Mouse (Mus musculus) urinary bladder, postnatal 14 days (tissue): ENCODE measurements around the gene Clcn2.

Source experiments
- DNase-seq: peaks from one replicate; pipeline ENCODE4 v3.0.0; 2021; ENCODE audit warnings: low spot score

Clcn2 gene

DNA sequence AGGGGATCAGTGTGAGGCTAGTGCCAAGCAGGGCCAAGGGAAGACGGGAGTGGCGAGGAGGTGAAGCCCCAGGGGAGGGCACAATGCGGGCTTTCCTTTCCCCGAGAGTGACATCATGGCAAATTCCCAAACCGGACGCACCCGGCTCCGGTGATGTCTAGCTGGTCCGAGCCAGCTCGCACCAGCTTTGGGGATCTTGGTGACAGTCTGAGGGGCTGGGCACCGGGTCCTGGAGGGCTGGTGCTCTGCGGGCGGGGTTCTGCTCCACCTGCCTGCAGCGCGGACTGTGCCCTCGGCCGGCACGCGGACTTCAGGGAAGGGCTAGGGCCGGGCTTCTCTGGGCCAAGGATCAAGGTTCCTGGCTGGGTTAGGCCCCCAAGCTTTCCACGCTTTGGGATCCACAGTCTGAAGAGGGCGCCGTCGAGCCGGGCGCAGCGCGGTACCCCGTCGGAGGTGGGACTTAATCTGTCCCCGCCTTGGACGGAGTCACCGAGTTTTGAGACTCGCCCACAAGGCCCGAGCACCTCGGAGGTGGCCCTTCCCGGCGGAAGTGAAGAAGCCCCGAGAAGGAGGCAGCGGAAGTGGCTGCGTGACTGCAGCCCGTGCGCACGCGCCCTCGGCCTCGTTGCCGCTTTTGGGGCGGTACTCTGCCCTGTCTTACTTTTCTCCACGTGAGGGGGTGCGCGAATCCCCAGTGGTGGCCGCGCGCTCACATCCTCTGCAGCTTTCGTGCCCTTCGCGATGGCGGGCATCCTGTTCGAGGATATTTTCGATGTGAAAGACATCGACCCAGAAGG, at the start of gene Clcn2, which contains the start of gene Polr2h:
TSS of gene Clcn2 (minus strand) at position 566 of the 797 bp plus-strand sequence.
TSS of gene Polr2h (plus strand) at position 485 of the 797 bp plus-strand sequence.
- DNase-seq = peak; percentile 98

DNA sequence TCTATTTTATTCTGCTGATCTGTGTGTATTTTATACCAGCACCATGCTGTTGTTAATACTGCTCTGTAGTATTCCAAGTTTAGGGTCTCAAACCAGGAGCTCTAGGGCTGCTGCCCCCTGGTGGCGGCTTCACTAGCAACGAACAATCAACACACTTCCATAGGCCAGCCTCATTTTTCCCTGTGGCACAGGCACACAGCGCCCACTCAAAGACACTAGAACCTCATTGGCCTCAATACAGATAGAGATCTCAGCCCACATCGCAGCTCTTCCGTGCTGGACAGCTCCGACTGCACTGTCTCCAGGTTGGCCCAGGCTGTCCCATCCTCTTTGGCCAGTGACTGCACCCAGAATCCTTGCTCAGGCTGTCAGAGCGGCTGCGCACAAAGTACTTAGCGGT, 47.7 kb upstream of the Clcn2 start:
- DNase-seq = peak; percentile 25

DNA sequence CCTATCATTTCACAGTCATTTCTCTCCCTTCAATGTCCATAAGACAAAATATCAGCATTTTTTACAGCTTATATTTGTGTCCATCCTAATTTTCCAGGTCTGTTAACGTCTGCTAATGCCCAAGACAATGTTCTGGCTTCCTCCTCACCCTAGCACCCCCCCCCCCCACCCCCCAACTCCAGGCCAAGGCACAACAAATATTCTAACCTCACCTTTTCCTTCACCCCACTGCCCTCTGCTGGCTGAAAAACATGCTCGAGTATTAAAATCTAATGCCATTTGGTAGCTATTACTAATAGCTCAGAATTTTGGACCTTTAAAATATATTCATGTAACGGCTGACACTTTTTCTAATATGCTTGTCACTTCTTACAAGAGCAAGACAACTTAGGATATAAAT, 44.1 kb upstream of the Clcn2 start:
- DNase-seq = peak; percentile 61

DNA sequence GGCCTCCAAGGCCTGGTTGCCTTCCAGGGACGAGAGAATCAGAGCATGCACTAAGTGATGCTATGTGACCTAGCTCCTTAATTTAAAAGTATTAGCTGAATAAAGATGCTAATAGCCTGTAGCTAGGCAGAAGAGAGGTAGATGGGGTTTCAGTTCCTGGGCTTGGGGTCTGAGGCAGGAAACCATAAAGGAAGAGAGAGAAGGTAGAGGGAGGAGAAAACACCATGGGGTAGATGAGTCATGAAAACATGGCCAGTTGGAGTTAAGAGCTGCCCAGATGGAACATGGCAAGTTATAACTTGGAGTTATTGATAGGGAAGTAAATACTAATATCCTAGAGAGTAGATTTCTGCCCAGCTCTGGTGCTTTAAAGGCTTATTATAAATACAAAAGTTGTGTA, 39.8 kb upstream of the Clcn2 start:
- DNase-seq = no peak

DNA sequence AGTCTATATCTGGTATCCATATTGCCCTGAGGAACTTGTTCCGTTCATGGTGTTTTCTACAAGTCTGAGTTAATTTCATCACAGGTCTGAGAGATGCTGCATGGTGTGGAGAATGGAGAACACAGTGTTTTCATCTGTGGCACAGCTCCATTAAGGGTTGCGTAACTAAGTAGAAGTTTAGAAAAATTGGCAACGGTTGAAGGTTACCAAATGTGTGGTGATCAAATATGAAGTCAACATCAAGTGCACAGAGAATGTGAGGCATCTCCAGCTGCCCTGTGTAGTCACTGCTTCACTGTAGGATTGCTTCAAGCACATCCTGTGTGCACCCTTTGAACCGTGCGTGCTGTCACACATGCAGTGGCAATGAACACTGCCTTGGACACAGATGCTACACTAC, 38.5 kb upstream of the Clcn2 start:
- DNase-seq = peak; percentile 45

DNA sequence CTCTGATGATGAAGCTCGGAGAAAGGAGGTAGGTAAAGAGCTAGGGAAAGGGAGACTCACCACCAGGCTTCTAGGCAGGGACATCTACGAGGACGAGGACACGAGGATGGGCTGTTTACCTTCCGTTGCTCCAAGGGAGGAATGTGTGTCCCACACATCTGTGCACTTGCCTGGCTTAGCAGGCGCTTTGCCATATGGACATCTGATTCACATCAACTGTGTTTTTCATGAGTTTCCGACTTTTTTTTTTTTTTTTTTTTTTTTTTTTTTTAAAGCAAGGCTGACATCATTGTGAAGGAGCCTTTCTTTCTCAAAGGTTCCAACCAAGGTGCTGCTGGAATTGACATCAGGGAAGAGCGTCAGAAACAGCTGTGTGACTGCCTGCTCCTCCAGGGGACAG, 33.0 kb upstream of the Clcn2 start:
- no peak for DNase-seq

DNA sequence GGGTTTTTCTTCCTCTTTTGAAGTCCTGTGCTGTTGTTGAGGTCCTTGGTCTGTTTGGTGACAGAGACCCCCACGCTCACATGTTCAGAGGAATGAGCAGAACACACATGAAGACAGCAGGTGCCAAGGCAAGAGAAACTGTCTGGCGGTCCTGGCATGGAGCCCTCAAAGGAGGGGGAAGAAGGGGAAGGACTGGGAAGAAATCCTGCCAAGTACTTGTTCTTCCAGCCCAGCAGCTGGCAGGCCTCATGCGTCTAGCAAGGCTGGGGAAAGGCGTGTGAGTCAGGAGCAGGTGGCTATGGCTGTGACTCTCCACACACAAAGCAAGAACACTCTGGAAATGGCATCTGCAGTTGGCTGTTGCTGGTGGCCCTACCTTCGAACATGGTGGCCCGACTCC, 29.1 kb upstream of the Clcn2 start:
- DNase-seq = peak; percentile 81

DNA sequence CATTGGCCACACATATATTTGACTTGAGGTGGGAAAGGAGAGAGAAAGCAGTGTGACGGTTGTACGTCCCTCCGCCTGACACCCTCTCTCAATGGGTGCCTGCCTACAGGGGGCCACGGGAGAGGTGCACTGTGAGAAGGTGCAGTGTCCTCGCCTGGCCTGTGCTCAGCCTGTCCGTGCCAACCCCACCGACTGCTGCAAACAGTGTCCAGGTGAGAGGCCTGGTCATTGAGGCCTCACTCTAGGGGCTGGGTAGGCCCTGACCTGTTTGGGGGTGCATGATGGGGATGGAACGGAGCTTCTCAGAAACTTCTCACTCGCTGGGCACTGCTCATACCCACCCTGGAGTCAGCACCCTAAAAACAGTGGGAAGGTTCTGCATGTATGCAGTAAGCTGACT, 22.3 kb upstream of the Clcn2 start:
- DNase-seq = no peak

DNA sequence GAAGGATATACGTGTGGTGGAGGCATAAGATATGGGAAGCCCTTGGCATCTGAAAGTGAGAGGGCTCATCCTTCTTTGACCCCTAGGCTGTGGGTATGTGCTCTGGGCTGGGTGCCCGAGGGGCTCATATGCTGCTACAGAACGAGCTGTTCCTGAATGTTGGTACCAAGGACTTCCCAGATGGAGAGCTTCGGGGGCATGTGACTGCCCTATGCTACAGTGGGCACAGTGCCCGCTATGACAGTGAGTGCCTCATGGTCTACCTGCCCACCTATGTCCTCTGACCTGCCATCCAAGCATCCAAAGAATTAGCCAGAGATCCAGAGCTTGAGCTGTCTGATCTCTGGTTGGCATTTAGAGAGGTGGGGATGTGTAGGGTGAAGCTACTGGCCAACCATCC, 19.3 kb upstream of the Clcn2 start:
- DNase-seq = no peak

DNA sequence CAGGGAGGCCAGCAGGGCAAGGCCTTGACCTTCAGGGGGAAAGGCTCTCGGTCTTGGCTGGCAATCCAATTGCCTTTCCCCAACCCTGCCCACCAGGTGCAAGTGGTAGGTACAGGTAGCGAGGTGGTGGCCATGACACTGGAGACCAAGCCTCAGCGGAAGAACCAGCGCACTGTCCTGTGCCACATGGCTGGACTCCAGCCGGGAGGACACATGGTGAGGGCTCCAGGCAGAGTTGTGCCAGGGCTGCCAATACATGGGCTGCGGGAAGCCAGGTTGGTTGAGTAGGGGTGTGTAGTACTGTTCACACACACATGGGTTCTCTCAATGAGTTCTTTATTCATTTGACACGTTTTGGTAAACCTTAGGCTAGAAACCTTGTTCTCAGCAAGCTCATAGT, 18.6 kb upstream of the Clcn2 start:
- DNase-seq = no peak

DNA sequence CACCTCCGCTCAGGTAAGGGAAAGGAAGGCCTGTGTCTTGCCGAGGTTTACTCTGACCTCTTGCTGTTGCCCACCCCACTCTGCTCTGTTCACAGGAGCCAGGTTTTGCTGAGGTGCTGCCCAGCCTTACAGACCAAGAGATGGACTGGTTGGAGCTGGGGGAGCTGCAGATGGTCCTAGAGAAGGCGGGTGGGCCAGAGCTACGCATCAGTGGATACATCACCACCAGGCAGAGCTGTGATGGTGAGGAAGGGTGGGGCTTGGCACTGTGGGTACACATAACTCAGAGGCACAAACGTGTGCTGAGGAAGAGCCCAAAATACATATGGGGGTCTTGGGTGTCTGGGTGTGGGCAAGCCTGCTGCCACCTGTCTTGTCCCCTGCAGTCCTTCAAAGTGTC, 18.1 kb upstream of the Clcn2 start:
- no peak for DNase-seq

DNA sequence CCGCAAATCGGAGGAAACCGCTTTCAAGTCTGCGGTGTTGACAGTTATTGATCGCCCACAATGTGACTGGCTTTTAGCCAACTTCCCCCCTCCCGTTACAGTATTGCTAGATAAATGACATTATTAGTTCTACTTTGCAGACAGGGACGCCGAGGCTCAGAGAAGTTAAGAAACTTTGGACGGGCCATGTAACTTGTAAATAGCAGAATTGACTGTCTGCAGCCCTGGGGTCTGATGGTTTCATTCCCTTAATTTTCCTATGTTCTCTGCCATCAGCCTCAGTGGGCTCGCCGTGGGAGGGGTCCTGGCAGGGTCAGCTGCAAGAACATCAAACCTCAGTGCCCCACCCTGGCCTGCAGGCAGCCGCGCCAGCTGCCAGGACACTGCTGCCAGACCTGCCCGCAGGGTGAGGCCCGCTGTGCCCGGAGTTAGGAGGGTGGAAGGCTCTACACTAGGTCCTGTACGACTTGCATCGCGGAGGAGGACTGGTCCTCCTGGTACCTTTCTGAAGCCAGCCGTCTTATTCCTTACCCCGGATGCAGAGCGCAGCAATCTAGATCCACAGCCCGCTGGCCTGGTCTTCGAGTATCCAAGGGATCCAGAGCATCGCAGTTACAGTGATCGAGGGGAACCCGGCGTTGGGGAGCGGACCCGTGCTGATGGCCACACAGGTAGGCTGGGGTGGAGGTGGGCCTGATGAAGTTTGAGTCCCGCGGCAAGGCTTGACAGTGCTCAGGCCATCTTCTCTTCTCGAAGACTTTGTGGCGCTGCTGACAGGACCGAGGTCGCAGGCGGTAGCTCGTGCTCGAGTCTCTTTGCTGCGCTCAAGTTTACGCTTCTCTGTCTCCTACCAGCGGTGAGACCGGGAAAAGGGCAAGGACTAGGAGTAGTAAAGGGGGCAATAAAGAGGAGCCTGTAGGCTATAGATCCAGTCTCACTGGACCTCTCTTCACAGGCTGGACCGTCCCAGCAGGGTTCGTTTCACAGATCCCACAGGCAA, 16.5 kb upstream of the Clcn2 start, which contains the start of gene Thpo:
TSS of gene Thpo (minus strand) at position 781 of the 1,000 bp plus-strand sequence.
- no peak for DNase-seq

DNA sequence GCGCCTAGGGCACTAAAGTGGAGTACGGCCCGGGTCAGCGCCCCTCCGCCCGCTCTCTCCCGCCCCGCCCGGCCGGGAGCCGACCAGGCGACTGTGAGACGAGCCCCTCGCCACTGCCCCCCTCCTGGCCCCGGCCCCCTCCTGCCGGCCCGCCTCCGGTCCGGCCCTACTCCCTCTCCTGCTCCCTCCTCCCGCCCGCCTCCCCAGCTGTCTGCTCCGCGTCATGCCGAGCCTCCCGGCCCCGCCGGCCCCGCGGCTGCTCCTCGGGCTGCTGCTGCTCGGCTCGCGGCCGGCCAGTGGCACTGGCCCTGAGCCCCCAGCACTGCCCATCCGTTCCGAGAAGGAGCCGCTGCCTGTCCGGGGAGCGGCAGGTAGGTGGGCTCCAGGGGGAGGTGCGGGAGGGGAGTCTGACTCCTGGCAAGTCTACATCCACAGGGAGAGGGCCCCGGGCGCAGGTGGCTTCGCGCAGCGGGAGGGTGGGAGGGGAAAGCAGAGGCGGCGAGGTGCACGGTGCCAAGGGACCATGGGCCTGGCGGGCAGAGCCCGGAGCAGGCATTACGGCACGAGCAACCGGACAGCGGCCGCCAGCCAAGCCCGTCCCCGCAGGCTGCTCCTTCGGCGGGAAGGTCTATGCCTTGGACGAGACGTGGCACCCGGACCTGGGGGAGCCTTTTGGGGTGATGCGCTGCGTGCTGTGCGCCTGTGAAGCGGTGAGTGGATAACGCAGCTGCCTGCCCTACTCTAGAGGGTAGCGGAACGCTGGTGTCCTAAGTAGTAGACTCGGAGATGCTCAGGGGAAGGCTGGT, 15.6 kb upstream of the Clcn2 start, which contains the start of gene Chrd:
TSS of gene Chrd (plus strand) at position 203 of the 806 bp plus-strand sequence.
- peak; percentile 73 for DNase-seq

DNA sequence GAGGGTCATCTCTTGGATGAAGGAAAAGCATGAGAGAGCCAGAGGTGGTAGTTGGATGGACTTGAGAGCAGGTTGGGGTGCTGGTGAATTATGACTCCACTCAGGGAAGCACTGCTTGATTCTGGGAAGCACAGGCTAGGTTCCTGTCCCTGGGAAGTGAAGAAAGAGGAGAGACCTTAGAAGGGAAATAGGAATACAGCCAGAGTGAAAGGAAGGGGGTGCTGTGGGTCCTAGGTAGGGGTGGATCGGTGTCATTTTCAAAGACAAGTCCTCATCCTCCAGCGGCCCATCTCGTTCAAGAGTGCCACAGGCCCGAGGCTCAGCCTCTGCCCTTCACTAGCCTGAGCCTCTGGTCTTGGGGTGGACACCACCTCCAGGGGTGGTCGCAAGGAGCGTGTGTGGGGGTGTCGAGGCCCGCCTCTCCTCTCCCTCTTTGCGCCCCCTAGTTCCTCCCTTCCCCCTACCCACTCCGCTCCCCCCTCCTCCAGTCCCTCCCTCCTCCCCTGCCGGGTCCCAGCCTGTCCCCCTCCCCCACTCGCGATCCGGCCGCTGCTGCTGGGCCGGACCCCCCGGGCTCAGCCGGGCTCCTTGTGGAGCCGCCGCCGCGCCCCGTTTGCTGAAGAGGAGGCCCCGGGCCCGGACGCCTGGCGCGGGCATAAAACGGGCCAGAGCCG, 14.8 kb upstream of the Clcn2 start:
- no peak for DNase-seq

DNA sequence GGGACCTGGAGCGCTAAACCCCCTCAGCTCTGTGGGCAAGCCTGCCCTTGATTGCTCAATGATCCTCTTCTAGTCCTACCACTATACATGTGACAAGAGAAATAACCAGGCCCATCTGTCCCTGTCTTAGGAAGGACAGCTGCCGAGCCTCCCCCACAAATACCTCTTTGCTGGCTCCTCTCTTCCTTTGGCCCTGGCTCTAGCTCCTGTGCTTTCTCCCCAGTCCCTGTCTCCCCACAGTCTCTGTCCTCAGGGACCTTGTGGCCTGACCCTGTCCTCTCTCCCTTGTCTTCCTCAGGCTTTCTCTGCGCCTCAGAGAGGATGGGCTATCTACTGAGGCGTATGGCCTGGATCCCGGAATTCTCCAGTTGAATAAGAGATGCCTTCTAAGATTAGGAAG, 14.1 kb upstream of the Clcn2 start:
- no peak for DNase-seq

DNA sequence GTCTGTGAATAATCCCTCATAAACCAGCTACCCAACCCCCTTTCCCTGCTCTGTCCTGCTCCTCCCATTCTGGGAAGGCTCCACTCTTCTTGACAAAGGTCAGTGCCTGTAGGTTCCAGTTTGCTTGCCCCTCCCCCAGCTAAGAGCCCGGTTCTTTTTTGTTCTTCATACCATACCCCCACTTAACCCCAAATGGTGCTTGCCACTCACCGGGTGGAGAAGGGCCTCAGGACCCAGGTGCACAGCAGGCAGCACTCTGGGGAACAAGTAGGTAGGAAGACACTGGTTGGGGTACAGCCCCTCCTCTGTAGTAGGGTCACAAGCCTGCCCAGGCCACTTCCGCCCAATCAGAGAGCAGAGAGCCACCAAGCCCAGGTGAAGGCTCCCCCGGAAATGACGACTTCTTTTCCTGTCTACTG, 12.8 kb upstream of the Clcn2 start:
- no peak for DNase-seq

DNA sequence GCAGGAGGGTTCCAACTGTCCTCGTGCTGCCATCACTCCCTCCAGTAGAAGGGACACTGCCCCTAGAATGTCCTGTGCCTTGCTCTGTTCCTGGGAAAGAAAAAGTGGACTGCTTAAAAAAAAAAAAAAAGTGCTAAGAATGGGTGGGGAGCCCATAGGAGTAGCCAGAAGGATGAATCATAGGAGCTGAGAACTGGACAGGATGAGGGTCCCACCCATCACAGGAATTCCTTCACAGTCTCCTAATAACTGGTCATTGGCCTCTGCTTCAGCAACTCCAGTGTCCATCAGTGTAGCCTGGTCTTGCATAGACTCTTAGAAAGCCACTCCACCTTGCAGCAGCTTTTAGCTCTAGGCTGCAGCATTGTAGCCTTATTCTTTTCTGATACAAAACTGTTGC, 8.8 kb upstream of the Clcn2 start:
- DNase-seq = no peak

DNA sequence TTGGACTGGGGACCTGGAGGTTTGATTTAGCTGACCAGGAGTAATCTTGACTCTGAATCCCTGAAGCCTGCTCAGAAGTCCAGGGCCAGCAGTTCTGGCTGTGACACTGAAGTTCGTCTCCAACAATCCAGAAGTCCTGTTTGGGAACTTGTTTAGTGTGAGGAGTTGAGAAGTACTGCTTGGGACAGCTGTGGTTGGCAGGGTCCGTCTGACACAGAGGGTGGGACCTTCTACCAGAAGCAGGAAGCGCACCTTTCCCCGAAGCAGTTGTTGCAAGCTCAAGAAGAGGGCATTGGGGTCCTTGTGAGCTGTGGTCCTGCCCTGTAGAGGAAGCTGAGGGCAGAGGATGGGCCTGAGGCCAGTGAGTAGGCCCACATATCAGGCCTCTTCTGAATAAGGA, 8.2 kb upstream of the Clcn2 start:
- DNase-seq = no peak

DNA sequence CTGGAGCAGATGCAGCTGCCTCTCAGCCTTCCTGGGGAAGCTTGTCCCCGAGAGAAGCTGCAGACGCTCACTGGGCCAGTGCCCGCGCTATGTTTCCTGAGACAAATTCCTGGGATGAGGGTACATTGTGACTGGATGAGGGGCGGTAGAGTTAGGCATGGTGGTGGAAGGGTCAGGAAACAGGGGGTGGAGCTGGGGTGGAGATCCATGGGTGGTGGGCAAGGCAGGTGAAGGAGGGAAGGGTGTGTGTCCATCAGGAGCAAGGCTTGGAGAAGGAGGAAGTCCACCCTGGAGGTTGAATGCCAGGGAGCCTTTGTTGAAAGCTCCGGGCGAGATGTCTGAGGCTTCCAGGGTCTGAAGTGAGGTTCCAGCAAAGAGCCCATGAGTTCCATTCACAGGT, 7.8 kb upstream of the Clcn2 start:
- DNase-seq = no peak

DNA sequence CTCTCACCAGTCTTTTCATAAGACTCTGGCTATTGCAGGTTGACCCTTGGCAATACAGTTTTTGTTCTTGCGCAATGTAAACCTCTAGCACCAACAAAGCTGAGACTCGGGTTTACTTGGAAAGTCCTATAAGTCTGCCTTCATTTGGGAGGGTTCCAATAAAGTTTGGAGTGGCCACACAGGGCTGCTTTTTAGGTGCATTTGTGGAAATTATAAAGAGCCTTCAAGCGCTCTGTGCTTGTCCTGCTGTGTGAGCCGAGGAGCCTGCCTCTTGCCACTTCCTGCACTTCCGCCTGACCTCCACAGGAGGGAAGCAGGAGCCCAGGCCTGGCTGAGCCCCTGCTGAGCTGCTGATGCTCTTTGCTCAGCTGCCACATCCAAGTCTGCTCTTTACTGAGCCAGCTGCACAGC, 6.8 kb upstream of the Clcn2 start:
- DNase-seq = peak; percentile 70

DNA sequence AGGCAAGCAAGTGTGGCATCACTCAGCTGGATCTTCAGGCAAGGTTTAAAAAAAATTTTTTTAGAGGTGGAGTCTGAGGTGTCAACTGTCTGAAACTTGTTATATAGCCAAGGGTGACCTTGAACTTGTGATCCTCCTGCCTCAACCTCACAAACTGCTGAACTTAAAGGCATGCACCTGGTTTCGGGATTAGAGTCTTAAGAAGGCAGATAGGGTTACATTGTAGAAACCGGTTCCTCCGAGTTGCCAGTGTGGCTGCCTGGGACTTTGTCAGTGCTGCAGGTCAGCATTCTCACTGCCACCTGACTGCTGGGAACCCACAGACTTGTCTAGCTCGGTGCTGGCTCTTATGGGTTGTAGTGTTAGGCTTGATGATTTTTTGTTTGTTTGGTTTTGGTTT, 5.7 kb upstream of the Clcn2 start:
- DNase-seq = no peak
